Mouse (Mus musculus): ENCODE results near the gene Tpo.

- TF ChIP-seq CTCF (IDR thresholded peaks at IDR 0.05; ENCODE audit: insufficient read depth, low read depth, low read length) (no peak), POLR2A (IDR thresholded peaks at IDR 0.05; ENCODE audit: insufficient read depth, low read depth, low read length) (no peak)
These were observed 82.2 kb downstream of the Tpo start for GRCm38 (mm10) chr12:30050235-30050634.

Measured in olfactory bulb, adult 2 months (tissue).